Mouse (Mus musculus): ENCODE results near the gene Prtn3. TPM values are rescaled to one million over a fixed set of nuclear protein-coding genes. Genes with fewer than 3 reads are reported as not detected.
"Not testable (repeated sequence)": the region's sequence is repeated elsewhere in the genome, so short reads cannot be mapped to it uniquely, and the experiment has no call there.

Prtn3 gene
- total and polyA plus RNA-seq, 3 experiments, result 0.30 to 0.39 TPM; not detected in 1

DNA sequence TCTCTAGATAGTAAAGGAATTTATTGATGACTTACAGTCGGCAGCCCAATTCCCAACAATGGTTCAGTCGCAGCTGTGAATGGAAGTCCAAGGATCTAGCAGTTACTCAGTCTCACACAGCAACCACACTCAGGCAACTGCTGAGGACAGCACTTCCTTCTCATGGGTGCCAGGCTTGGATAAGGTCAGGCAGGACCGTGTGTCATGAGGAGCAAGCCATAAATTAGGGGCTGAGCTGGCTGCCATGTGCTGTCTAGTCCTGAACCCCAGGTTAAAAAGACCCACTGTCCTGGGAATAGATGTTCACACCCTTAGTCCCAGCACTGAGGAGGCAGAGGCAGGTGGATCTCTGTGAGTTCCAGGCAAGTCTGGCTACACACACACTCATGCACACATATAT is 10.7 kb downstream of the Prtn3 start:
- H3K27me3 ChIP-seq (replicated peaks); H3K79me2 ChIP-seq (replicated peaks; ENCODE audit: control insufficient read depth, extremely low read depth, insufficient read depth, poor library complexity, severe bottlenecking); H3K9ac ChIP-seq (ENCODE audit: insufficient read depth, low read depth); DNase-seq (ENCODE audit: extremely low read depth); H3K9me3 ChIP-seq (replicated peaks; ENCODE audit: low read length); H3K4me2 ChIP-seq (ENCODE audit: insufficient read depth, low read depth, poor library complexity, severe bottlenecking); H3K36me3 ChIP-seq (replicated peaks in 1 of 2; ENCODE audit: control insufficient read depth in 1 of 2, insufficient read depth in 1 of 2, low read length in 1 of 2); H3K4me3 ChIP-seq (replicated peaks in 1 of 3; ENCODE audit: low read depth in 2 of 3, low read length in 2 of 3, poor library complexity in 1 of 3); in situ Hi-C loops (cut with MboI; ENCODE audit: low pct_ligation_motif_present, low pct_unique_long_range_greater_than_20kb, low sequenced_read_pairs); dilution Hi-C loops (cut with MboI; ENCODE audit: extremely low pct_ligation_motif_present, extremely low pct_unique_long_range_greater_than_20kb, low sequenced_read_pairs); H3K27ac ChIP-seq (ENCODE audit: insufficient read depth, low read depth): not testable (repeated sequence)
- H3K4me1 ChIP-seq (ENCODE audit: control insufficient read depth in 1 of 2, insufficient read depth in 2 of 2), result peaks cover 12 to 23% of the 10 kb centered on the region in 2 experiments

DNA sequence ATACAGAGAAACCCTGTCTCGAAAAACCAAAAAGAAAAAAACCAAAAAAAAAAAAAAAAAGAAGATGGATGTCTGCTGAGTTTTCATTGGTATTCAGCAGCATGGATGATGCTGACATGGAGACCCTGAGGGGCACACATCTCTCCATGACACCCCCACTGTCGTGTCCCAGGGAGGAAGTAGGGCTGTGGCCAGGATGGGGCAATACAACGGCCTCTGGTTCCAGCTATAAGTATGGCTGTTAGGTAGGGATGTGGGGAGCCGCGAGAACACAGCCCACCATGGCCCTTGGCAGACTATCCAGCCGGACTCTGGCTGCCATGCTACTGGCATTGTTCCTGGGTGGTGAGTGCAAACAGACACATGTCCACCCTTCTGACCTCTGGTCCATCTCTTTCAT is 11.8 kb downstream of the Prtn3 start, which contains the start of gene Elane:
Gene Elane, plus strand, starts transcription at position 194 of the 400 bp plus-strand sequence.
- no peaks in the 10 kb centered on the region for H3K79me2 ChIP-seq (replicated peaks; ENCODE audit: control insufficient read depth, extremely low read depth, insufficient read depth, poor library complexity, severe bottlenecking)
- DNase-seq (ENCODE audit: extremely low read depth), result no peak
- H3K27ac ChIP-seq (ENCODE audit: insufficient read depth, low read depth), result no peak within 1 kb of the TSS
- no peak within 1 kb of the TSS for H3K4me3 ChIP-seq (replicated peaks in 1 of 3; ENCODE audit: low read depth in 2 of 3, low read length in 2 of 3, poor library complexity in 1 of 3)
- peaks cover 17% of the 10 kb centered on the region for H3K27me3 ChIP-seq (replicated peaks)
- in situ Hi-C loops (cut with MboI; ENCODE audit: low pct_ligation_motif_present, low pct_unique_long_range_greater_than_20kb, low sequenced_read_pairs), result no loop called here
- no peak within 1 kb of the TSS for H3K4me2 ChIP-seq (ENCODE audit: insufficient read depth, low read depth, poor library complexity, severe bottlenecking)
- dilution Hi-C loops (cut with MboI; ENCODE audit: extremely low pct_ligation_motif_present, extremely low pct_unique_long_range_greater_than_20kb, low sequenced_read_pairs), result no loop called here
- H3K4me1 ChIP-seq (ENCODE audit: control insufficient read depth in 1 of 2, insufficient read depth in 2 of 2), result peaks cover 6 to 12% of the 10 kb centered on the region in 2 experiments
- no peak within 1 kb of the TSS for H3K9ac ChIP-seq (ENCODE audit: insufficient read depth, low read depth)
- H3K36me3 ChIP-seq (replicated peaks in 1 of 2; ENCODE audit: control insufficient read depth in 1 of 2, insufficient read depth in 1 of 2, low read length in 1 of 2), result no peaks in the 10 kb centered on the region
- H3K9me3 ChIP-seq (replicated peaks; ENCODE audit: low read length), result no peaks in the 10 kb centered on the region
- TF ChIP-seq BHLHE40 (IDR thresholded peaks at IDR 0.05; ENCODE audit: low read depth, low read length), result no peak
- no peak for TF ChIP-seq UBTF (IDR thresholded peaks at IDR 0.05; ENCODE audit: low read depth, low read length)
- no peak for TF ChIP-seq PAX5 (IDR thresholded peaks at IDR 0.05; ENCODE audit: low read length)
- no peak for TF ChIP-seq POLR2AphosphoS2 (IDR thresholded peaks at IDR 0.05; ENCODE audit: low read depth, low read length)
- TF ChIP-seq ETS1 (conservative IDR thresholded peaks at IDR 0.05; ENCODE audit: low read depth, low read length), result no peak
- no peak for TF ChIP-seq HCFC1 (IDR thresholded peaks at IDR 0.05; ENCODE audit: low read depth, low read length)
- TF ChIP-seq NRF1 (IDR thresholded peaks at IDR 0.05; ENCODE audit: low read depth, low read length), result no peak
- no peak for TF ChIP-seq POLR2A (IDR thresholded peaks at IDR 0.05; ENCODE audit: low read depth, low read length)
- no peak for TF ChIP-seq USF2 (conservative IDR thresholded peaks at IDR 0.05; ENCODE audit: low read depth, low read length)
- no peak for TF ChIP-seq GABPA (IDR thresholded peaks at IDR 0.05; ENCODE audit: insufficient replicate concordance, low read depth, low read length)
- no peak for TF ChIP-seq NELFE (IDR thresholded peaks at IDR 0.05; ENCODE audit: low read depth, low read length)
- TF ChIP-seq ZKSCAN1 (IDR thresholded peaks at IDR 0.05; ENCODE audit: borderline replicate concordance, low read depth, low read length), result no peak
- TF ChIP-seq CHD1 (IDR thresholded peaks at IDR 0.05; ENCODE audit: low read depth, low read length), result no peak
- TF ChIP-seq CHD2 (IDR thresholded peaks at IDR 0.05; ENCODE audit: low read length), result no peak
- no peak for TF ChIP-seq TBP (conservative IDR thresholded peaks at IDR 0.05; ENCODE audit: low read depth, low read length)
- TF ChIP-seq MXI1 (IDR thresholded peaks at IDR 0.05; ENCODE audit: low read depth, low read length), result no peak
